Mouse (Mus musculus) fibroblast of lung, adult 2 months (primary cell): ENCODE data around the gene Fam173a.

Source experiments
- DNase-seq: peaks from one replicate; pipeline ENCODE4 v3.0.0-alpha.2; 2011; ENCODE audit warnings: low read depth

Gene Fam173a

DNA sequence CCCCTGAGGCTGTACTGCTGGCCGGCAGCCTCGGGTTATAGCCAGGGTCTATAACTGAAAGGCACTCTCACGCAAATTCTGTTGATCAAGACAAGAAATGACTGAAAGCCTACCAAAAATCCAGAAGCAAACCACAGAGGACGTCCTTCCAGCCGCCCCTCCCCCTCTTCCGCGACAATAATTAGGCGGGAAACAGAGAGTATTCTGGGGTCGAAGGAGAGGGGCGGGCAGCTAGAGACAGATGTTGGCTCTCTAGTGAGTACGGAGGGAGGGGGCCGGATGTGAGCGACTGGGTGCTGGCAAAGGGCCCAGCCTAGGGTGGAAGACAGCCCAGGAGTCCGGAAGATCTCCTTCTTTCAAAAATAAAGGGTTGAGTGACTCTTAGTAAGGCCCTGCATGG is at the start of gene Fam173a:
TSS of gene Fam173a (minus strand) at position 287 of the 400 bp plus-strand sequence.
- DNase-seq = no peak

- DNase-seq = no peak
These were observed 48.6 kb upstream of the Fam173a start, which contains the start of gene Gm20683 for GRCm38 (mm10) chr17:25841117-25841880. Gm20683 (minus strand) TSS chr17:25841763.

DNA sequence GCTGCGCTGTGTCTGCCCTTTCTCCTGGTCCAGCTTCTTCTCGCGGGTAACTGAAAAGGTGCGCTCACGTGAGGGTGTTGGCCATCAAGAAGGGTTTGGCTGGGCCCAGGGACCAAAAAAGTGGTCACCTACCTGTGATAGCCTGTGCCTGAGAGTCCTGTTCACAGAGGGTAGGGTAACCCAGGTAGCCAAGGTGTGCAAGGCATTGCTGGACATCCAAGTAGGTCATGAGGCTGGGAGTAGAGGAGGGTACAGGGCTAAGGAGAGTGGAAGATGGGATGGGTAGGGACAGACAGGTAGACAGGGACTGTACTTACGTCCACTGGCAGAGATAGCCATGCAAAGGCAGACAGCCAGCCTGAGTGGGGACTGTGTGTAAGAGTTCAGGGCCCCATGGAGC is 47.8 kb upstream of the Fam173a start:
- no peak for DNase-seq

DNA sequence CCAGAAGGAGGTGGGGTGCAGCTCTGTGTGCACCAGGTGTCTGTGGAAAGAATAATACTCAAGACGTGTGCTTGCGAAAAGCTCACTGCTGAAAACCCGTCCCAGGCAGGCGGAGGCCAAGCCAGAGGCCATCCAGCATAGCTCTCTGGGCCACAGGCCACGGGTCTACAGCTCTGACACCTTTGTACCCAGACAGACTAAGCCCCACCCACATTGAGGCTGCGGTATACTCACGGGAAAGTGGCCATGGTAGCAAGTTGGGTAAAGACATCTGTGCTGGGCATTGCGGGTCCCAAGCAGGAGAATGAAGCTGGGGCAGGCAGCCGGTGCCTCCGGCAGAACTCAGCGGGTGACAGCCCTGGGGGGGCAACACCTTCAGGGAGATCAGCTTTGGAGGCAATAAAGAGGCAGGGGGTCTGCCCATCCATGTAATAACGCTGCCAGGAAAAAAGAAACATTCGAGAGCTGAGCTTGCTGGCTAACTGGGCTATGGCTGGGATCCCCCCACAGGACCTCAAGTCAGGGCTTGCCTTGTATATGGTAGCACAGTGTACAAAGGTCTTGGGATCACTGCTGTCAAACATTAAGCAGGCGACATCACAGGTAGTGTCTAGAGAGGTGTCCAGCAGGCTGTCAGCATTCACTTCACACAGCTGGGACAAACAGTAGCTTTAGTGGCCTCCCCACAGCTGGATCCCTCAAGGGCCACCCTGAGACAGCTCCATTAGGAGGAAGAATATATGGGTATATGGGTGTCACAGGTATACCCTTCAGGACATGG is 46.9 kb upstream of the Fam173a start:
- DNase-seq = no peak

DNA sequence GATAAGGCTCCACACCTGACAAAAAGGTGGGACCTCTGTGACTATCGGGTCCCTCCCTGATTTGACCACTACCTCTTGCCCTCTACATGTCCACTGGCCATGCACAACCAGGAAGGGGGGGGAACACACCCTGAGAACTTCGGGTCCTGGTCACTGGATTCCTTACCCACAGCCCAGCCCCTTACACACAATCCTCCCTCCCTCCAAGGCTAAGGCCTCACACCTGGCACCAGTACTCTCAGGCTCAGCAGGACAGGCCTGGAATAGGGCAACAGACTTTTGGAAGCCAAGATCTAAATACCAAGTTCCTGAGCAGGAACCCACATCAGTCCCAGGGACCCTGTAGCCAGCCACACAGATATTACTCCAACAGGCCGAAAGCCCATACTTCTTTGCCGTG is 46.2 kb upstream of the Fam173a start:
- DNase-seq = no peak

GRCm38 (mm10) chr17:25837533-25837932 is 44.8 kb upstream of the Fam173a start:
- DNase-seq = no peak

DNA sequence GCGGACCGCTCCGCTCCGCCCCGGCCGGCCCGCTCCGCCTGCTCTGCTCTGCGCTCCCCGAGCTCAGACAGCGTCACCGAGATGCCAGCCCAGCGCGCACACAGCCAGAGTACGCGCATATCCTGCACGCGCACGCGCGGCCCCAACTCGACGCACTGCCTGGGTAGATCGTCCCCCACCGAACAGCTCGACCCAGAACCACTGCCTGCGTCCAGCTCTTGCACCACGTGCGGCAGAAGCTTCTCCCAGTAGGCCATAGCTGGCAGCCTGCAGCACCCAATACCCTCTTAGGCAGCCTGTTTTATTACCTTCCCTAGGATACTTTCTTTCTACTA is 44.3 kb upstream of the Fam173a start, which contains the start of gene Rhbdl1:
TSS of gene Rhbdl1 (minus strand) at position 220 of the 335 bp plus-strand sequence.
- no peak for DNase-seq

- DNase-seq = no peak
These were observed 43.8 kb upstream of the Fam173a start for GRCm38 (mm10) chr17:25836397-25837075.

DNA sequence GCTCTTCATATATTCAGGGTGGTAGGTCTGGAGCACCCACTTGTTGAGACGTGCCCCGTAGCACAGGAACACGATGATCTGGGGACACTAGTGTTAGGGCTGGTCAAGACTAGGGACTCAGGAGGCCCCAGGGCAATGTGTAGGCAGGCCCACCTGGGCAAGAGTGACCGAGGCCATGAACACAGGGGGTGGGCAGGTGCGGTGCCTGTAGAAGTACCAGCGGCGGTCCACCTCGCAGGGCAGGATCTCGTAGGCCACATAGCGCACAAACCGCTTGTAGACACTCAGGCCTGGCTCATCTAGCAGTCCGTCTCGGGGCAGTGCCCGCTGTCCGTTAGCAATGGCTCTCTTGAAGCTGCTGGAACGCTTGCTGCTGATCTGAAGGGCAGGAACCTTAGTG is 43.1 kb upstream of the Fam173a start:
- DNase-seq = no peak

DNA sequence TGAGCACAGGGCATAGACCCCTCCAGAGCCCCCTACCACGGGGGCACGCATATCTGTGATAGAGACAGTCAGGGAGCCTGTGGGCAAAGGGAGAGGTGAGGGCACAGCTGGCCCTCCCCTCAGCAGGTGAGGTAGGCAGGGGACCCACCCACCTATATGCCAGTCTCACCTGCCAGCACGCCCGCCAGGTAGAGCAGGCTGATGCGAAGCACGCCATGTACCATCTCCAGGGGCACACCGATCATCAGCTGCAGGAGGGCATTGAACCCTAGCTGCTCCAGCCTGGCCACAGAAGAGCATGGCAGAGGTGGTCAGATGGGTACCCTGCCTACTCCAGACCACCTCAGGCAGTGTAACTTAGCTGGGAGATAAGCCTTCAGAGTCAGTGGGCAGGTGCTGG is 42.6 kb upstream of the Fam173a start:
- DNase-seq = no peak

DNA sequence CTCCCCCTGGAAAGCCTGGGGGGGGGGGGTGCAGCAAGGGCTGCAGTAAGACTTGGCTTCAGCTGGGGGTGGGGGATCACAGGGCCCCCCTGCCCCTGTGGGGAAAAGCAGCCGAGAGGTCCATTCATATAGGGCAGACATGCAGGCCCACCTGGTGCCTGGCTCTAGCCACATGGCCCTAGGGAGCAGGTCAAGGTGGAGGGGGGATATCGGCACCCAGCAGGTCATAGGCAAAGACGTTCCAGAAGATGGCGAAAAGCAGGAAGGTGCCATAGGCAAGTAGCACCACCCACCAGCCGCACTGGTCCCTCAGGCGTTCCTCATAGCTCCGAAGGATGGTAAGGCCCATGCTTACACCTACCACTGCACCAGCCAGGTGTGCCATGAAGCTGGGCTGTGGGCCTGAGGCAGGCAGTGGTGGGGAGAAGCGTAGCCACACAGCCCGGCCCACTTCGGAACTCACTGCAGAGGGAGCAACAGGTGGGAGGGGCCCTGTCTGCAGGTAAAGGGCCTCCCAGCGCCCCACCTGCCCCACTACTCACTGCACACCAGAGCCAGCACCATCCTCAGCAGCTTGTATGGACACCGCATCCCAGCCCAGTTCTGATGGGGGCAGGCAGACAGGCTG is 42.0 kb upstream of the Fam173a start:
- no peak for DNase-seq

DNA sequence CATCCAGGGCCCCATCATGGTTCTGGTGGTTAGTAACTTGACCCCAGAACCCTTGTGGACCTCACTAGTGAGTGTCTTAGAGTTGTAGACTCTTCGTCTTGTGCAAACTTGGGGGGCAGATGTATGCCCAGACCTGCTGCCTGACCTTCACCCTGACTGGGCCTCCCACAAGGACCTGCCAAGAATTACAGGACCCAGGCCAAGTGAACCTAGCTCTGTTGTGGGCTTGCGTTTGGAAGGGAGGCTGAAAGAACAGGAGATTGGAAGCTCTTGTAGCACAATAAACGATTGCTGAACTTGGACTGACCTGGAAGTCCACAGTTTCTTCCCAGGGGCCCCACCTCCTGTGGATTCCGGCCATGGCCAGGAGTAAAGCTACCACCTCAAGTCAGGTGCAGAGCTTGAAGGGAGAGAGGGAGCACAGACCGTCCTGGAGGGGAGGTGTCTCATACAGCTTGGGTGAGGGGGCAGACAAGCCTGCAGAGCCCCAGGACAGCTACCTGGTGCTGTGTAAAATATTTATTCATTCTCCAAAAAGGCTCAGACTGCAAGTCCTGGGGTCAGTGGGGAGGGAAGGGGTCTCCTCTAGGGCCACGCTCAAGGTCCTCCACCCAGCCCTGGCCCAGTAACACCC is 41.4 kb upstream of the Fam173a start:
- no peak for DNase-seq

GRCm38 (mm10) chr17:25833291-25833663 is 40.6 kb upstream of the Fam173a start, which contains the start of gene Stub1:
Stub1 (minus strand) TSS chr17:25833404.
- peak; percentile 89 for DNase-seq

GRCm38 (mm10) chr17:25832436-25833290 is 40.0 kb upstream of the Fam173a start:
- peak; percentile 98 for DNase-seq

GRCm38 (mm10) chr17:25831451-25832281 is 39.0 kb upstream of the Fam173a start:
- no peak for DNase-seq

GRCm38 (mm10) chr17:25830806-25831431 is 38.2 kb upstream of the Fam173a start:
- DNase-seq = no peak

DNA sequence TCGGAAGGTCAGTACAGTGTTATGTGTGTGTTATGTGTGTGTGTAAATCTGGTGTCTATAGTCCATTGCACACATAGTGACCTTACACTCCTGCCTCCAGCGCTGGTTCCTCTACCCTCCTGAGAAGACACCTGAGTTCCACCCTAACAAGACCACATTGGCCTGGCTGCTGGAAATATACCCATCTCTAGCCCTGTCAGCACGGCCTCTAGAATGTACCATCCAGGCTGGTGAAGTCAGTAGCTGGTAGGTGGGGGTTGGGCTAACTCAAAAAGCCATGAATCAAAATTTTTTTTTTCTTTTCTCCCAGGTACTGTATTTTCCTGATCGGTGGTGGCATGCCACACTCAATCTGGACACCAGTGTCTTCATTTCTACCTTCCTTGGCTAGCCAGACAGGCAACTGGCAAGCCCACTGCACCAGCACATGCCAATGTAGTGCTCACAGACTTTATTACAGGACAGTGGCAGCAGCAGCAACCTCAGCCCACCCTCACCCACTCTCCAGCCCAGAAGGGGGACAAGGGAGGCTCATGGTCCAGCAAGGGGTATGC is 37.6 kb upstream of the Fam173a start:
- DNase-seq = no peak

GRCm38 (mm10) chr17:25829558-25830017 is 36.9 kb upstream of the Fam173a start:
- DNase-seq = no peak
